Mouse (Mus musculus): ENCODE data around the gene Tmem158. TPM values are rescaled to one million over a fixed set of nuclear protein-coding genes. Genes with fewer than 3 reads are reported as not detected.

Tmem158 gene
- polyA plus RNA-seq, 1 experiment = 2.8 TPM

DNA sequence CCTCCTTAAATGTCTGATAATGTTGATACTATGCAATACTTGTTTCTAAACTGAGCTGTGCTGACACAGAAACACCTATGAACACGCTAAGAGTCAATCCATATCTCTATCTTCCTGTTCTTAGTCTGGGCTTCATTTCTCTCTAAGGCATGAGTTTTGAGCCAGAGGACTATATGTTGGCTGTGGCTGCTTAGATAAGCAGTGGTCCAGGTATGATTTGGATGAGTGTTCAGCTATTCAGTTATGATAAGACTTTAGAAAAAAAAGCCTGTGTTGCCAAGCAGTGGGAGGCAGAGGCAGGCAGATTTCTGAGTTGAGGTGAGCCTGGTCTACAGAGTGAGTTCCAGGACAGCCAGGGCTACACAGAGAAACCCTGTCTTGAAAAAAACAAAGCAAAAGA, 12.6 kb downstream of the Tmem158 start:
- TF ChIP-seq CTCF (conservative IDR thresholded peaks at IDR 0.05; ENCODE audit: insufficient read depth, insufficient read length, low read depth, low read length) = no peak
- no peak for TF ChIP-seq POLR2A (IDR thresholded peaks at IDR 0.05; ENCODE audit: low read depth, low read length)
- 85% methylated on average over 1 of the region's 1 CpGs for WGBS
- Histone ChIP-seq H3K4me3 (ENCODE audit: insufficient read depth, low read depth, low read length) (no peak overlapping the region), H3K36me3 (ENCODE audit: control insufficient read depth, insufficient read depth, low read length) (no peaks in the 10 kb centered on the region), H3K27ac (ENCODE audit: insufficient read depth, low read depth, low read length) (no peak overlapping the region), H3K4me1 (ENCODE audit: control insufficient read depth, insufficient read depth, low read length) (no peaks in the 10 kb centered on the region), H3K27me3 (replicated peaks; ENCODE audit: control insufficient read depth, insufficient read depth, low read length) (no peaks in the 10 kb centered on the region)
- DNase-seq = no peak

DNA sequence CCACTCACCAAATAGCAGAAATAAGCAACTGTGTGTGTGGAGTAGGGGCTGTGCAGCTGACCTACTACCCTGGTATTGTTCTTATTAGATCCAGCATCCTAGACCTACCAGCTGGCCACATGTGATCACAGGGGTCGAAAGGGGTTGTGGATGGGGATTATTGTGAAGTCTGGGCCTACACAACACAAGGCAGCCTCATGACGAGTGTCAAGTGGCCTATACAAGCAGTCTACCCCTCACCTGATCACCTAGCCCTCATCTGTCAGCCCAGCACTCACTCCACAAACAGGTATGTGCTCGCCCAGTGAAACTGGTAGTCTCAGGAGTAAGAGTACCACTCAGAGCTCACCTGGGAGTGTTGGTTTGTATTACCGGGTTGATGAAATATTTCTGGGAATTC, 15.4 kb downstream of the Tmem158 start:
- Histone ChIP-seq H3K4me1 (ENCODE audit: control insufficient read depth, insufficient read depth, low read length) (no peaks in the 10 kb centered on the region), H3K27me3 (replicated peaks; ENCODE audit: control insufficient read depth, insufficient read depth, low read length) (no peaks in the 10 kb centered on the region), H3K27ac (ENCODE audit: insufficient read depth, low read depth, low read length) (no peak overlapping the region), H3K4me3 (ENCODE audit: insufficient read depth, low read depth, low read length) (no peak overlapping the region), H3K36me3 (ENCODE audit: control insufficient read depth, insufficient read depth, low read length) (no peaks in the 10 kb centered on the region)
- TF ChIP-seq POLR2A (IDR thresholded peaks at IDR 0.05; ENCODE audit: low read depth, low read length) (no peak), CTCF (conservative IDR thresholded peaks at IDR 0.05; ENCODE audit: insufficient read depth, insufficient read length, low read depth, low read length) (no peak)
- DNase-seq = no peak
- WGBS = 91% methylated on average over 4 of the region's 4 CpGs

DNA sequence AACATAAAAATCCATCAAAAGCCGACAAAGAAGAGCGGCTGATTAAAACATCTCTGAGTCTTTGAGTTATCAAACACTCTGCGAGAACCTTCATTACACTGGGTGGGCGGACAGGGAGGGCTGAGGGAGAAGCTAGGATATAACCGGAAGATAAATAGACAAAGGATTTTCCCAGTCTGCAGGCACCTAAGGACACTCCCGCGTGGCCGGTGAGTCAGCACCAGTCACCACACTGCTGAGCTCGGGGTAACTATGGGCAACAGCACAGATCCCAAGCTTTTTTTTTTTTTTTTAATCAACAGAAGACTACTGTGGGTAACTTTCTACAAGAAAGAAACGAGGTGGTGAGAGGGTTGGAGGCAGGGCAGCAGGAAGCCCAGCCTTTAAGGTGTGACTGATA, 16.6 kb downstream of the Tmem158 start:
- H3K36me3 ChIP-seq (ENCODE audit: control insufficient read depth, insufficient read depth, low read length) = no peaks in the 10 kb centered on the region
- no peak overlapping the region for H3K27ac ChIP-seq (ENCODE audit: insufficient read depth, low read depth, low read length)
- H3K4me3 ChIP-seq (ENCODE audit: insufficient read depth, low read depth, low read length) = no peak overlapping the region
- DNase-seq = no peak
- 38% methylated on average over 10 of the region's 10 CpGs for whole genome bisulfite sequencing
- 0 out of 2 replicates have a peak, but pooled peaks cover 3% of the 10 kb centered on the region for H3K4me1 ChIP-seq (ENCODE audit: control insufficient read depth, insufficient read depth, low read length)
- H3K27me3 ChIP-seq (replicated peaks; ENCODE audit: control insufficient read depth, insufficient read depth, low read length) = no peaks in the 10 kb centered on the region
- TF ChIP-seq POLR2A (IDR thresholded peaks at IDR 0.05; ENCODE audit: low read depth, low read length) (no peak), CTCF (conservative IDR thresholded peaks at IDR 0.05; ENCODE audit: insufficient read depth, insufficient read length, low read depth, low read length) (no peak)

DNA sequence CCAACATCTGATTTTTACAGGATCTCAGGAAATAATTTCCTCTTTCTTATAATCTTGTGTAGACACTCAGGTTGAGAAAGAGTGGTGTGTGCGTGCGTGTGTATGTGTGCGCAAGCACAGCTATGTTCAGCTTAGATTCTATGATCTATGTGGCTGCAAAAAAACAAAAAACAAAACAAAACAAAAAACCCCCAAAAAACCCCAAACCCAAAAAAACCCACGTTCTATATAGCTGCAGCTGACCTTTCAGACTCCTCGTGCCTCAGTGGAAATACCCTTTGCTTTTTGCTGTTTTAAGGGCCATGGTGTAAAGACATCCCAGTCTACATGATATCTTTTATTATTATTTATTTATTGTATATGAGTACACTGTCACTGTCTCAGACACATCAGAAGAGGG, 19.4 kb downstream of the Tmem158 start:
- WGBS = 98% methylated on average over 5 of the region's 5 CpGs

DNA sequence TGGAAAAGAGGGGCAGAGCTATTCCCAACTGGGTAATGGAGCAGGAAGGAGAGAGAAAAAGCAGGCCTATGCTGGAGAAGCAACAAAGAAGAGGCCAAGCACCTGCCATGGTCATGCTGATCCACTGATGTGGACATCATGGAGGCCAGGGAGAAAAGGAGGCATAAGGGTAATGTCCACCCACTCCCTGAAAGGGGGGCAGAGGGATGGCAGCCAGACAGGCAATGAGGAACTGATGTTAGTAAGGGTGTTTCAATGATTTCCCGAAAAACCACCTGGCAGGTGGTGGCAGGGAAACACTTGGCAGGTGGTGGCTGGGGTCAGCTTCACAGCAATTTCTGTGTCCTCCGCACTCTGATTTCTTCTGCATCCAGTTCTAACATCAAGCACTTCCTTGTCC, 19.8 kb downstream of the Tmem158 start:
- Histone ChIP-seq H3K27ac (ENCODE audit: insufficient read depth, low read depth, low read length) (no peak overlapping the region), H3K36me3 (ENCODE audit: control insufficient read depth, insufficient read depth, low read length) (no peaks in the 10 kb centered on the region), H3K27me3 (replicated peaks; ENCODE audit: control insufficient read depth, insufficient read depth, low read length) (no peaks in the 10 kb centered on the region), H3K4me3 (ENCODE audit: insufficient read depth, low read depth, low read length) (no peak overlapping the region), H3K4me1 (ENCODE audit: control insufficient read depth, insufficient read depth, low read length) (peaks cover 7% of the 10 kb centered on the region)
- TF ChIP-seq POLR2A (IDR thresholded peaks at IDR 0.05; ENCODE audit: low read depth, low read length) (no peak), CTCF (conservative IDR thresholded peaks at IDR 0.05; ENCODE audit: insufficient read depth, insufficient read length, low read depth, low read length) (no peak)
- DNase-seq = no peak
- WGBS = 90% methylated on average over 2 of the region's 2 CpGs

More for the DNA sequence above, 19.4 kb downstream of the Tmem158 start:
- Histone ChIP-seq H3K4me3 (ENCODE audit: insufficient read depth, low read depth, low read length) (no peak overlapping the region), H3K27ac (ENCODE audit: insufficient read depth, low read depth, low read length) (no peak overlapping the region), H3K36me3 (ENCODE audit: control insufficient read depth, insufficient read depth, low read length) (no peaks in the 10 kb centered on the region), H3K4me1 (ENCODE audit: control insufficient read depth, insufficient read depth, low read length) (peaks cover 7% of the 10 kb centered on the region), H3K27me3 (replicated peaks; ENCODE audit: control insufficient read depth, insufficient read depth, low read length) (no peaks in the 10 kb centered on the region)
- TF ChIP-seq CTCF (conservative IDR thresholded peaks at IDR 0.05; ENCODE audit: insufficient read depth, insufficient read length, low read depth, low read length) = no peak
- no peak for TF ChIP-seq POLR2A (IDR thresholded peaks at IDR 0.05; ENCODE audit: low read depth, low read length)
- no peak for DNase-seq

DNA sequence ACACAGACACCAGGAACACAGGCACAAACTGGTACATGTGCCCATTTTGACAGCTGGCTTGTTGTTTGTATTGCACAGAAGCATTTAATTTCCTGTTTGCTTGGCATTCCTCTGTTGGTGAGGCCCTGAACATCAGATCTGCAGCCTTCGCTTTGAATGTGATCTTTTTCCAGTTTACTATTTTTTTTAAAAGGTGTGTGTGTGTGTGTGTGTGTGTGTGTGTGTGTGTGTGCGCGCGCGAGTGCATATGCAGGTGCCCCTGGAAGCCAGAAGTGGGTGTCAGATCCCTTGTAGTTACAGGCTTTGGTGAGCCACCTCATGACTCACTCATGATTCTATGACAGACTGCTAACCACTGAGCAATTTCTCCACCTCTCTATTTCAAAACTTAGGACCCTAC, 20.3 kb downstream of the Tmem158 start:
- over 99% methylated on average over 5 of the region's 5 CpGs for WGBS
- H3K27ac ChIP-seq (ENCODE audit: insufficient read depth, low read depth, low read length) = no peak overlapping the region
- no peak for DNase-seq
- H3K27me3 ChIP-seq (replicated peaks; ENCODE audit: control insufficient read depth, insufficient read depth, low read length) = no peaks in the 10 kb centered on the region
- H3K4me1 ChIP-seq (ENCODE audit: control insufficient read depth, insufficient read depth, low read length) = peaks cover 7% of the 10 kb centered on the region
- no peak for TF ChIP-seq CTCF (conservative IDR thresholded peaks at IDR 0.05; ENCODE audit: insufficient read depth, insufficient read length, low read depth, low read length)
- TF ChIP-seq POLR2A (IDR thresholded peaks at IDR 0.05; ENCODE audit: low read depth, low read length) = no peak
- no peaks in the 10 kb centered on the region for H3K36me3 ChIP-seq (ENCODE audit: control insufficient read depth, insufficient read depth, low read length)
- no peak overlapping the region for H3K4me3 ChIP-seq (ENCODE audit: insufficient read depth, low read depth, low read length)

DNA sequence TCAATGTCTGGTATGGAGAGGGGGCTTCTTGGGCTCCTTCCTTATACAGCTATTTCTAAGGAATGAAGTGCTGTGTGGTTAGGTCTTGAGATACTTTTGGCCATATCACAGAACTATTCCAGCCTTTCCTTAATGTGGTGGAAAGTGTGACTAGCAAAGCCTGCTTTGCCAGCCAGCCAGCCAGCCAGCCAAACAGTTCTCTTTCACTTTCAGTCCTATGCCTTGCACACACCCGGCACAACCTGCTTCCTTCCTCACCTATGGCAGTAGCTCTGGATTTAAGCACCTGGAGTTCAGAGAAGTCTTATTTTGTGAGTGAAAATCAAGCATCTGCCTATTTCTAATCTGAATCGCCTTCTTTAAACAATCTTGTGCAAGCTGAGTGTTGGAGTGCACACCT, 20.9 kb downstream of the Tmem158 start:
- peaks cover 7% of the 10 kb centered on the region for H3K4me1 ChIP-seq (ENCODE audit: control insufficient read depth, insufficient read depth, low read length)
- no peak for DNase-seq
- H3K4me3 ChIP-seq (ENCODE audit: insufficient read depth, low read depth, low read length) = no peak overlapping the region
- TF ChIP-seq CTCF (conservative IDR thresholded peaks at IDR 0.05; ENCODE audit: insufficient read depth, insufficient read length, low read depth, low read length) (no peak), POLR2A (IDR thresholded peaks at IDR 0.05; ENCODE audit: low read depth, low read length) (no peak)
- no peak overlapping the region for H3K27ac ChIP-seq (ENCODE audit: insufficient read depth, low read depth, low read length)
- no peaks in the 10 kb centered on the region for H3K27me3 ChIP-seq (replicated peaks; ENCODE audit: control insufficient read depth, insufficient read depth, low read length)
- no peaks in the 10 kb centered on the region for H3K36me3 ChIP-seq (ENCODE audit: control insufficient read depth, insufficient read depth, low read length)
- 76% methylated on average over 2 of the region's 2 CpGs for WGBS
